Mouse (Mus musculus): Measurements from ENCODE around the gene Dicer1.

The Dicer1 gene

GRCm38 (mm10) chr12:104676535-104677370 lies 75.0 kb downstream of the Dicer1 start:
- DNase-seq: no peak

GRCm38 (mm10) chr12:104672976-104673375 lies 78.8 kb downstream of the Dicer1 start:
- no peak for DNase-seq

- DNase-seq: no peak
Measured at GRCm38 (mm10) chr12:104672406-104672805, 79.3 kb downstream of the Dicer1 start.

DNA sequence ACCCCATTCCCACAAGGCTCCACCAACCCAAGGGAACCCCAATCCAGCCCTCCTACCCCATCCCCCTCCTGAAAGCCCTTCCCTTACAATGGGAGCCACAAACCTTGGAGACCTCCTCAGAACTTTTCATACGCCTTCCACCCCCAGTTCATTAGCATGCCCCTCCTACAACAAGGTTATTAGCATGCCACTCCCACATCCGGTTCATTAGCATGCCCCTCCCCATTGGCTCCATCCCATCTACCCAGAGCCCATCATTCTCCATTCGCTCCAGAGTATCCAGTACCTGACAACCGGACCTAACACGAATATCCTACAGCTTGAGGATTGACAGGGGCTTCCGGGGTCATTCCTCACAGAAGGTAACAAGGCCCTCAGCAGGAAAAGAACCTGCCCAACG lies 83.9 kb downstream of the Dicer1 start:
- DNase-seq: no peak

DNA sequence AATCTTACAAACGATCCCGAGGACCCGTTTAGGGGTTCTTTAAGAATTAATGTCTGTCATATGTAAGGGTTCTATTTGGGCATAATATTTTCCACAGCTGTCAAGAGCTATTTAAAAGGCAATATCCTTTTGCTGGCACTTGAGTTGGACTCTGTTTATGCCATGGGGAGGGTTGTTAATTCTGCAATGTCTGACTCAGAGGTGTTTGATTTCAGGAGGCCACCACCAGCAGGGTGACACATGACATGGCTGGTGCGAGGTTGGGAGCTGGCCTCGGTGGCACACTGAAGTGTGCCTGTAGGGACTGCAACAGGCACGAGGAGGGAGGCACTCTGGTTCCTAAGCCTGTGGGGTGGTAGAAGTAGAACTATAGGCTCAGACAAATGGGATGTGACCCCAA lies 85.8 kb downstream of the Dicer1 start:
- no peak for DNase-seq

- DNase-seq: no peak
Measured at GRCm38 (mm10) chr12:104665521-104665920, 86.2 kb downstream of the Dicer1 start.

DNA sequence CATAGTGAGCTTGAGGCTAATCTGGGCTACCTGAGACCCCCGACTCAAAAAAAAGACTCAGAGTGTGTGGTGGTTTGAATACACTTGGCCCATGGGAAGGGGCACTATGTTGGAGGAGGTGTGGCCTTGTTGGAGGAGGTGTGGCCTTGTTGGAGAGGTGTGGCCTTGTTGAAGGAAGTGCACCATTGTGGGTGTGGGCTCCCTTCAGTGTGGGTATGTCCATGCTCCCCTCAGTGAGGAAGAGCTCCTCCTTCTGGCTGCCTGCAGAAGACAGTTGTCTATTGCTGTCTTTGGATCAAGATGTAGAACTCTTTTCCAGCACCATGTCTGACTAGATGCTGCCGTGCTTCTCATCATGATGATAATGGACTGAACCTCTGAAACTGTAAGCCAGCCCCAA lies 95.6 kb downstream of the Dicer1 start:
- DNase-seq: no peak

- no peak for DNase-seq
Measured at GRCm38 (mm10) chr12:104655006-104655405, 96.7 kb downstream of the Dicer1 start.

DNA sequence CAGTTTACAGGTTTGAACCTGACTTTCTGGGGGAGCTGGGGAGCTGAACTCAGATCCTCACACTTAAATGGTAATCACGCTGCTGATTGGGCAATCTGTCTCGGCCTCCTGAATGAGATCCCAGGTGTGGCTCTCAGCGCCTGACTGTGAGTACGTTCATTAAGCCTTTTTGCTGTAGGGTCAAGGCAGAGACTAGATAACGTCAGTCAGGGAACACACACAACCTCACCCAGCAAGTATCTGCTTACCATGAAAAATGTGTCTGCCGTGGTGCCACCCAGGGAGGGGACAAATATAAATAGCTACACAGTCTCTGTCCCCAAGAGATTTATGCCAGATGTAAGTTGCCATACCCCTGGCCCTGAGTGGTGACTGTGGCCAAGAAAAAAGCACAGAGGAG lies 99.7 kb downstream of the Dicer1 start:
- no peak for DNase-seq

GRCm38 (mm10) chr12:104651269-104651668 lies 100.5 kb downstream of the Dicer1 start:
- no peak for DNase-seq

GRCm38 (mm10) chr12:104650510-104651260 lies 101.1 kb downstream of the Dicer1 start:
- no peak for DNase-seq

- DNase-seq: no peak
Measured at GRCm38 (mm10) chr12:104648366-104648765, 103.4 kb downstream of the Dicer1 start.

GRCm38 (mm10) chr12:104642337-104642736 lies 109.4 kb downstream of the Dicer1 start:
- peak; percentile 10 for DNase-seq

- DNase-seq: no peak
Measured at GRCm38 (mm10) chr12:104640934-104641333, 110.8 kb downstream of the Dicer1 start.

DNA sequence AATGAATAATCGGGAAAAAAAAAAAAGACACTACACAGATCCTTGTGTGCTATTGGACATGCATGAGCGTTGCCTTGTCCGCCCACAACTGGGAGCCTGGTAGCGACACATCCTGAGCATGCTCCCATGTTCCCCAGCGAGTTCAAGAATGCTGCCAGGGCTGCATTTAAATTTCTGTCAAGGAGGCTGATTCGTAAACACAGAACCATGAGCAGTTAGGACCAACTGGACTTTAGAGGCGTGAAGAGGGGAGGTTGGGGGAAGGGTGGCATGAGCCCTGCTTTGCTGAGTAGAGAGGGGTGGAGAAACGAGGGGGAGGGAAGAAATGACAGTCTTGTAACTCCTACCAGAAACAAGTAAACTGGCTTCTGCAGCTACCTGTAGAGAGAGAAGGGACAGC lies 113.6 kb downstream of the Dicer1 start:
- no peak for DNase-seq
